Mouse (Mus musculus) lung, adult 2 months (tissue): Measurements from ENCODE around the gene Cenps. TPM values are rescaled to one million over a fixed set of nuclear protein-coding genes. Genes with fewer than 3 reads are reported as not detected.
A peak's percentile ranks its signal among the peaks of the same experiment; 100 is the strongest.

Experiments
- DNase-seq: peaks from one replicate; pipeline ENCODE4 v3.0.0; 2022
- H3K4me1 ChIP-seq: fragments of 200-500 bp; 2 replicates; pipeline ENCODE4 v1.6.1; 2011; ENCODE audit warnings: low read length; ENCODE audit not compliant: control insufficient read depth, insufficient read depth
- H3K4me3 ChIP-seq: fragments of 200-500 bp; replicated peaks from 2 replicates; pipeline ENCODE3; 2011; ENCODE audit warnings: low read depth, mild to moderate bottlenecking, control low read depth, low read length; ENCODE audit errors: extremely low read depth
- CTCF ChIP-seq: fragments of 200-500 bp; IDR thresholded peaks from 2 replicates; pipeline ENCODE4 v1.5.1; 2011; ENCODE audit warnings: mild to moderate bottlenecking, low read length, control low read depth; ENCODE audit not compliant: insufficient read depth
- POLR2A ChIP-seq: fragments of 200-500 bp; IDR thresholded peaks from 2 replicates; pipeline ENCODE4 v1.6.1; 2011; ENCODE audit warnings: low read depth, mild to moderate bottlenecking, control low read depth, low read length, borderline replicate concordance; ENCODE audit errors: extremely low read depth
- WGBS: fragments of 180-500 bp; shearing (Covaris S2); methylation state at CpG from one replicate; pipeline ENCODE4 v1.1.7; 2018; 5-methylcytosine and 5-hydroxymethylcytosine counted together
- polyA plus RNA-seq: library from polyadenylated mRNA; depleted of rRNA; stranded (reverse); fragments of >200 nt; gene quantifications from 2 replicates; pipeline ENCODE4 v1.2.3, GENCODE M21; 2012

Gene Cenps
- polyA plus RNA-seq, 1 experiment: 1.4 TPM

- no peak for DNase-seq
- no peaks in the 10 kb centered on the region for H3K4me1 ChIP-seq
- TF ChIP-seq POLR2A: no peak
- WGBS: 64% methylated on average over 7 of the region's 7 CpGs
- H3K4me3 ChIP-seq: no peak overlapping the region
These were observed 10.1 kb upstream of the Cenps start for GRCm38 (mm10) chr4:149147528-149147927.

- TF ChIP-seq POLR2A (no peak), CTCF (no peak)
- no peak for DNase-seq
- WGBS: 83% methylated on average over 4 of the region's 4 CpGs
- Histone ChIP-seq H3K4me1 (no peaks in the 10 kb centered on the region), H3K4me3 (no peak overlapping the region)
These were observed 7.7 kb upstream of the Cenps start for GRCm38 (mm10) chr4:149145151-149145550.

DNA sequence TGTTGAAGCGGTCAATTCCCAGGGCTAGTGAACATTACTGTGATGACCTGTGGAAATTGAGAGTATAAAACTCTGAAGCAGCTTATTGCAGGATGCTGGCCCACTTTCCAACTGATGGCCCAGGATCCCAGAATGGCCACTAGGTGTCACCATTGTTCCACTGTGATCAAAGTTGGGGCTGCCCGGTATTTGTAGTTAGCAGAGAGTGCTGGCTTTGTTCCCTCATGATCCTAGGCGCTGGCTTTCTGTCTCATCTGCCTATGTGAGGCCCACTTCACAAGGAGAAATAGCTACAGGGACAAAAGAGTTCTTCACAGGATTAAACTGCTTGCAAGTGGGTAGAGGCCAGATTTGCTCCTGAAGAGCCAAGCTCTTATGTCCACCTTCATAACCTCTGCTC, 7.0 kb upstream of the Cenps start:
- peak; percentile 74 for DNase-seq
- TF ChIP-seq CTCF (peak; percentile 85), POLR2A (no peak)
- H3K4me3 ChIP-seq: no peak overlapping the region
- H3K4me1 ChIP-seq: no peaks in the 10 kb centered on the region
- WGBS: 4% methylated on average over 3 of the region's 3 CpGs

DNA sequence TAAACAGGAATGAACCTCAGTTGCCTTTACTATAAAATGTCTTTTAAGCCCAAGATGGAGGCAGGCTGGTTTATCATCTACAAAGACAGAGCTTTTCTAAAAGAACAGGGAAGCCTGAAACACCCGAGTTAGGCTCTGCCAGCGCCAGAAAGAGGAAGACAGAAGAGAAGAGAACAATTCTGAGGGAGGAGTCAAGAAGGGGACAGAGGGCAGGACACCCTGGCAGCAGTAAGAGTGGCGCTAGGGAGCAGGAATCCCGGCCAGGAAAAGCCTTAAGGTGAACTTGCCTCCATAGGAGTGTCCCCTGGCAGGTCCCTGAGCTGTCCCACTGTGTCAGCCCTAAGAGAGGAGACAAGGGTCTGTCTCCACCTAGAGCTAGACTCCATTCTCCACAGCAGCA, 6.2 kb upstream of the Cenps start:
- Histone ChIP-seq H3K4me3 (no peak overlapping the region), H3K4me1 (no peaks in the 10 kb centered on the region)
- no peak for DNase-seq
- TF ChIP-seq CTCF: no peak
- TF ChIP-seq POLR2A: no peak
- 22% methylated on average over 4 of the region's 4 CpGs for WGBS

DNA sequence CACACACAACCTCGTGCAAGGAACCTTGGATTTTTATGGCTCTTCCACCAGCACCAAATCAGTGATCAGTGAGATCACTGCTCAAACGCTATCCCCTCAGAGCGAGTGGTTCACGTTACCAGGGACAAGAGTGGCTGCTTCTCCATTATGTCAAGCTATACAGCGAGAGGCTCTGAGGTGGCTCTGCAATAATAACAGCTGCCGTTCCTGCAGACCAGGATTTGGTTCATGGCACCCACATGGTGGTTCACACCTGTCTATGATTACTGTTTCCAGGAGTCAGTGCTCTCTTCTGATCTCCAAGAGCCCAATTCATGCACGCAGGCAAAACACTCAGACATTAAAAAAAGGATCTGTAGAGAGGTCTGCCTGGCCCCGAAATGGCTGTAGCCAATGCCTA, 1.1 kb upstream of the Cenps start:
- DNase-seq: no peak
- TF ChIP-seq CTCF (no peak), POLR2A (no peak)

GRCm38 (mm10) chr4:149136116-149136850, 1.1 kb downstream of the Cenps start:
- Histone ChIP-seq H3K4me1 (no peaks in the 10 kb centered on the region), H3K4me3 (no peak overlapping the region)
- no peak for TF ChIP-seq CTCF
- no peak for TF ChIP-seq POLR2A
- DNase-seq: no peak
- WGBS: 60% methylated on average over 18 of the region's 18 CpGs

More for the DNA sequence above, 1.1 kb upstream of the Cenps start:
- H3K4me3 ChIP-seq: no peak overlapping the region
- no peaks in the 10 kb centered on the region for H3K4me1 ChIP-seq
- 79% methylated on average over 8 of the region's 8 CpGs for WGBS

- WGBS: 84% methylated on average over 5 of the region's 5 CpGs
- TF ChIP-seq POLR2A: no peak
- no peak for TF ChIP-seq CTCF
- DNase-seq: no peak
- no peak overlapping the region for H3K4me3 ChIP-seq
- no peaks in the 10 kb centered on the region for H3K4me1 ChIP-seq
These were observed 4.0 kb downstream of the Cenps start for GRCm38 (mm10) chr4:149133395-149133794.

- H3K4me1 ChIP-seq: no peaks in the 10 kb centered on the region
- no peak for DNase-seq
- 65% methylated on average over 21 of the region's 21 CpGs for WGBS
- TF ChIP-seq CTCF (no peak), POLR2A (no peak)
- no peak overlapping the region for H3K4me3 ChIP-seq
These were observed 5.5 kb downstream of the Cenps start for GRCm38 (mm10) chr4:149131789-149132565.

DNA sequence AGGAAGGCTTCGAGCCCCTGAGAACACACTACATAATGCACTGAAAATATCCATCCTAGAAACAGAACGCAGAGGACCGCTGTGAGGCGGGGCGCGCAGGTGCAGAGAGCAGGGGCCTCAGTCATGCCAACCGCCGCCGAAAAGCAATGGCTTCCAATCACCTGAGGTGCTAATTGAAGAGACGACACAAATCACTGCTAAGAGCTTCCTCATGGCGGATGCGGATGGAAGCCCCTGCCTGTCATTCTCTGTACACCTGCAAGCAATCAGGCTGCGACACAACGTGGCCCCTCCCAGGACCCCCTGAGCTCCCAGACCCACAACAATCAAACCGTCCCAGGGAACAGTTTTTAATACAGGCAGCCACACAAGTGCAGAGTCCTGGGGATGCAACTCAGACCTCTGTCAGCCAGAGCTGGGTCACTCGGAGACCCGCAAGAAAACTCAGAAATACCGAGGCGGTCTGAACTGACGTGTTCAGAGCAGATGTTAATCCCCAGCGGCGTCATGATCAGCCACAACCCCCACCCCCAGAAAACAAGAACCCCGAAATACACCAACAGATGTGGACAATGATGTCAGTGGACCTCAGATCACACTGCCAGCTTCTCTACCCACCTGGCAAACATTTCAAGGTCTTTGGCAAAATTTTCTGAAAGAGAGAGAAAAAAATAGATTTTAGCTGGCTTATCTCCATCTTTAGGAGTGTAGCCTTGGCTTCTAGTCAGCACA, 6.2 kb downstream of the Cenps start:
- Histone ChIP-seq H3K4me1 (no peaks in the 10 kb centered on the region), H3K4me3 (no peak overlapping the region)
- no peak for DNase-seq
- WGBS: 91% methylated on average over 23 of the region's 23 CpGs
- TF ChIP-seq POLR2A: no peak
- TF ChIP-seq CTCF: no peak

GRCm38 (mm10) chr4:149128467-149128866, 9.0 kb downstream of the Cenps start:
- TF ChIP-seq POLR2A (no peak), CTCF (no peak)
- no peak overlapping the region for H3K4me3 ChIP-seq
- no peaks in the 10 kb centered on the region for H3K4me1 ChIP-seq
- DNase-seq: no peak
- WGBS: 77% methylated on average over 18 of the region's 18 CpGs
